Mouse (Mus musculus): ENCODE results near the gene Clasrp. TPM values are rescaled to one million over a fixed set of nuclear protein-coding genes. Genes with fewer than 3 reads are reported as not detected.
A peak's percentile ranks its signal among the peaks of the same experiment; 100 is the strongest.

Gene Clasrp
- polyA plus RNA-seq, 1 experiment: 41.1 TPM

- Histone ChIP-seq H3K27ac (ENCODE audit: insufficient read depth, low read depth, low read length) (no peak overlapping the region), H3K4me1 (ENCODE audit: control insufficient read depth, insufficient read depth, low read length) (peaks cover 18% of the 10 kb centered on the region)
Observed at GRCm38 (mm10) chr7:19632275-19632674, 28.0 kb upstream of the Clasrp start.

GRCm38 (mm10) chr7:19629361-19629734, 25.1 kb upstream of the Clasrp start, which contains the start of gene Relb:
Gene Relb, minus strand, starts transcription at chr7:19629438.
- TF ChIP-seq POLR2A (IDR thresholded peaks at IDR 0.05; ENCODE audit: borderline replicate concordance, low read depth, low read length) (no peak), CTCF (IDR thresholded peaks at IDR 0.05; ENCODE audit: low read depth, low read length) (no peak)
- peaks cover 18% of the 10 kb centered on the region for H3K4me1 ChIP-seq (ENCODE audit: control insufficient read depth, insufficient read depth, low read length)

More at GRCm38 (mm10) chr7:19632275-19632674, 28.0 kb upstream of the Clasrp start:
- no peak overlapping the region for H3K4me3 ChIP-seq (ENCODE audit: insufficient read depth, low read length)
- TF ChIP-seq CTCF (IDR thresholded peaks at IDR 0.05; ENCODE audit: low read depth, low read length): no peak
- no peak for TF ChIP-seq POLR2A (IDR thresholded peaks at IDR 0.05; ENCODE audit: borderline replicate concordance, low read depth, low read length)

GRCm38 (mm10) chr7:19628536-19629360, 24.5 kb upstream of the Clasrp start:
- Histone ChIP-seq H3K4me3 (ENCODE audit: insufficient read depth, low read length) (peak overlapping the region; percentile 75), H3K4me1 (ENCODE audit: control insufficient read depth, insufficient read depth, low read length) (peaks cover 18% of the 10 kb centered on the region)
- no peak for TF ChIP-seq CTCF (IDR thresholded peaks at IDR 0.05; ENCODE audit: low read depth, low read length)
- no peak for TF ChIP-seq POLR2A (IDR thresholded peaks at IDR 0.05; ENCODE audit: borderline replicate concordance, low read depth, low read length)

More at GRCm38 (mm10) chr7:19629361-19629734, 25.1 kb upstream of the Clasrp start, which contains the start of gene Relb:
- H3K4me3 ChIP-seq (ENCODE audit: insufficient read depth, low read length): peak within 1 kb of the TSS; percentile 75
- H3K27ac ChIP-seq (ENCODE audit: insufficient read depth, low read depth, low read length): peak within 1 kb of the TSS; percentile 77

GRCm38 (mm10) chr7:19628192-19628535, 23.9 kb upstream of the Clasrp start:
- H3K4me1 ChIP-seq (ENCODE audit: control insufficient read depth, insufficient read depth, low read length): peaks cover 18% of the 10 kb centered on the region
- peak overlapping the region; percentile 62 for H3K4me3 ChIP-seq (ENCODE audit: insufficient read depth, low read length)
- TF ChIP-seq CTCF (IDR thresholded peaks at IDR 0.05; ENCODE audit: low read depth, low read length) (no peak), POLR2A (IDR thresholded peaks at IDR 0.05; ENCODE audit: borderline replicate concordance, low read depth, low read length) (no peak)
- H3K27ac ChIP-seq (ENCODE audit: insufficient read depth, low read depth, low read length): peak overlapping the region; percentile 38

More at GRCm38 (mm10) chr7:19628536-19629360, 24.5 kb upstream of the Clasrp start:
- peak overlapping the region; percentile 77 for H3K27ac ChIP-seq (ENCODE audit: insufficient read depth, low read depth, low read length)

GRCm38 (mm10) chr7:19627721-19628120, 23.4 kb upstream of the Clasrp start:
- TF ChIP-seq CTCF (IDR thresholded peaks at IDR 0.05; ENCODE audit: low read depth, low read length) (no peak), POLR2A (IDR thresholded peaks at IDR 0.05; ENCODE audit: borderline replicate concordance, low read depth, low read length) (no peak)
- H3K4me1 ChIP-seq (ENCODE audit: control insufficient read depth, insufficient read depth, low read length): peaks cover 18% of the 10 kb centered on the region
- no peak overlapping the region; the same call in 1 of the 2 replicates for H3K27ac ChIP-seq (ENCODE audit: insufficient read depth, low read depth, low read length)
- H3K4me3 ChIP-seq (ENCODE audit: insufficient read depth, low read length): peak overlapping the region; percentile 62

- H3K4me1 ChIP-seq (ENCODE audit: control insufficient read depth, insufficient read depth, low read length): peaks cover 2% of the 10 kb centered on the region; the same call in 1 of the 2 replicates
- no peak for TF ChIP-seq CTCF (IDR thresholded peaks at IDR 0.05; ENCODE audit: low read depth, low read length)
- TF ChIP-seq POLR2A (IDR thresholded peaks at IDR 0.05; ENCODE audit: borderline replicate concordance, low read depth, low read length): no peak
- no peak overlapping the region for H3K27ac ChIP-seq (ENCODE audit: insufficient read depth, low read depth, low read length)
Observed at GRCm38 (mm10) chr7:19623433-19623832, 19.1 kb upstream of the Clasrp start.

GRCm38 (mm10) chr7:19622241-19622640, 18.0 kb upstream of the Clasrp start:
- TF ChIP-seq CTCF (IDR thresholded peaks at IDR 0.05; ENCODE audit: low read depth, low read length): no peak
- no peak for TF ChIP-seq POLR2A (IDR thresholded peaks at IDR 0.05; ENCODE audit: borderline replicate concordance, low read depth, low read length)
- peaks cover 2% of the 10 kb centered on the region; the same call in 1 of the 2 replicates for H3K4me1 ChIP-seq (ENCODE audit: control insufficient read depth, insufficient read depth, low read length)

More at GRCm38 (mm10) chr7:19623433-19623832, 19.1 kb upstream of the Clasrp start:
- H3K4me3 ChIP-seq (ENCODE audit: insufficient read depth, low read length): no peak overlapping the region

GRCm38 (mm10) chr7:19620811-19621210, 16.5 kb upstream of the Clasrp start:
- TF ChIP-seq CTCF (IDR thresholded peaks at IDR 0.05; ENCODE audit: low read depth, low read length): no peak
- TF ChIP-seq POLR2A (IDR thresholded peaks at IDR 0.05; ENCODE audit: borderline replicate concordance, low read depth, low read length): no peak
- H3K27ac ChIP-seq (ENCODE audit: insufficient read depth, low read depth, low read length): no peak overlapping the region
- no peak overlapping the region for H3K4me3 ChIP-seq (ENCODE audit: insufficient read depth, low read length)
- H3K4me1 ChIP-seq (ENCODE audit: control insufficient read depth, insufficient read depth, low read length): peaks cover 2% of the 10 kb centered on the region; the same call in 1 of the 2 replicates

More at GRCm38 (mm10) chr7:19622241-19622640, 18.0 kb upstream of the Clasrp start:
- Histone ChIP-seq H3K4me3 (ENCODE audit: insufficient read depth, low read length) (no peak overlapping the region), H3K27ac (ENCODE audit: insufficient read depth, low read depth, low read length) (no peak overlapping the region)

GRCm38 (mm10) chr7:19619004-19619801, 14.9 kb upstream of the Clasrp start:
- Histone ChIP-seq H3K4me1 (ENCODE audit: control insufficient read depth, insufficient read depth, low read length) (peaks cover 2% of the 10 kb centered on the region; the same call in 1 of the 2 replicates), H3K27ac (ENCODE audit: insufficient read depth, low read depth, low read length) (no peak overlapping the region), H3K4me3 (ENCODE audit: insufficient read depth, low read length) (no peak overlapping the region)
- no peak for TF ChIP-seq POLR2A (IDR thresholded peaks at IDR 0.05; ENCODE audit: borderline replicate concordance, low read depth, low read length)
- peak; percentile 64 for TF ChIP-seq CTCF (IDR thresholded peaks at IDR 0.05; ENCODE audit: low read depth, low read length)

All from bone marrow macrophage, adult 2 months (primary cell).